ENCODE assay signal across 20 mouse cellular contexts in genomic region chr13:94872439-94872838, GRCm38 (mm10). TPM values are rescaled to one million over a fixed set of nuclear protein-coding genes. Genes with fewer than 3 reads are reported as not detected.
DNase-seq lines count a peak whose midpoint lies in the region; ATAC-seq lines count a peak whose summit lies in the region.
"Had no signal": no experiment of that assay in that cellular context is flagged by ENCODE, and none has a peak within 500 bp of the region (broad histone marks: within the 10 kb centered on the region; RNA-seq: fewer than 3 reads in every experiment).

No protein-coding gene starts in this region.

- H3K27me3 ChIP-seq in hindbrain, embryonic 13.5 days: peaks cover 94% of the 10 kb centered on the region
- H3K27me3 ChIP-seq in hindbrain, embryonic 16.5 days (replicated peaks; ENCODE audit: control insufficient read depth, insufficient read depth, low read length): peaks cover 55% of the 10 kb centered on the region
- peaks cover 84% of the 10 kb centered on the region for H3K27me3 ChIP-seq in limb, embryonic 11.5 days (ENCODE audit: control insufficient read depth, insufficient read depth, low read length)

- WGBS in hindbrain, embryonic 13.5 days: under 1% methylated on average over 19 of the region's 19 CpGs
- WGBS in hindbrain, embryonic 16.5 days: 1% methylated on average over 19 of the region's 19 CpGs
- under 1% methylated on average over 19 of the region's 19 CpGs for WGBS in limb, embryonic 11.5 days

- peak; percentile 11 to 41 for DNase-seq in cerebellum, postnatal 10 days
- DNase-seq in cerebellum, adult 11 months: no peak
- DNase-seq in ZHBTc4 (ENCODE audit: low read depth, low spot score): peak; percentile 35
- DNase-seq in limb, embryonic 11.5 days (ENCODE audit: low spot score): peak; percentile 58
- DNase-seq in urinary bladder, adult 18-20 months (ENCODE audit: low spot score in 2 of 2): no peak
- DNase-seq in heart, postnatal 25 days (ENCODE audit: low spot score): no peak
- DNase-seq: adrenal gland, postnatal 10 days; kidney, adult 18-20 months; liver; lung, postnatal 10 days had no signal

- no peak overlapping the region for H3K4me2 ChIP-seq in hindbrain, embryonic 13.5 days
- H3K4me2 ChIP-seq in hindbrain, embryonic 16.5 days (ENCODE audit: low read length): no peak overlapping the region
- no peak overlapping the region for H3K4me2 ChIP-seq in limb, embryonic 11.5 days (ENCODE audit: low read depth, severe bottlenecking)

- no peaks in the 10 kb centered on the region for H3K36me3 ChIP-seq in hindbrain, embryonic 13.5 days
- H3K36me3 ChIP-seq in hindbrain, embryonic 16.5 days (ENCODE audit: control insufficient read depth, insufficient read depth, low read length): no peaks in the 10 kb centered on the region
- no peaks in the 10 kb centered on the region for H3K36me3 ChIP-seq in limb, embryonic 11.5 days (ENCODE audit: control insufficient read depth, insufficient read depth, low read length)

- H3K9me3 ChIP-seq in hindbrain, embryonic 13.5 days: no peaks in the 10 kb centered on the region
- no peaks in the 10 kb centered on the region for H3K9me3 ChIP-seq in hindbrain, embryonic 16.5 days (ENCODE audit: control insufficient read depth, low read length)
- H3K9me3 ChIP-seq in limb, embryonic 11.5 days (ENCODE audit: control insufficient read depth, low read length): no peaks in the 10 kb centered on the region

- no peak for ATAC-seq in hindbrain, embryonic 13.5 days (ENCODE audit: low FRiP score)
- no peak for ATAC-seq in hindbrain, embryonic 16.5 days
- ATAC-seq in limb, embryonic 11.5 days (ENCODE audit: insufficient number of reproducible peaks, low FRiP score, low TSS enrichment, low read depth): no peak

- H3K4me3 ChIP-seq in hindbrain, embryonic 13.5 days: no peak overlapping the region
- no peak overlapping the region for H3K4me3 ChIP-seq in hindbrain, embryonic 16.5 days (ENCODE audit: low read length)
- no peak overlapping the region for H3K4me3 ChIP-seq in limb, embryonic 11.5 days (ENCODE audit: low read depth, low read length)

- intact Hi-C loops in heart, postnatal 25 days (cut with DNase I): loop anchor here (5.0 kb wide), 1 partner anchor 170 kb away; no protein-coding TSS in a partner anchor

- peak overlapping the region; percentile 60 for H3K27ac ChIP-seq in hindbrain, embryonic 13.5 days
- H3K27ac ChIP-seq in hindbrain, embryonic 16.5 days (ENCODE audit: low read depth, low read length): no peak overlapping the region
- no peak overlapping the region for H3K27ac ChIP-seq in limb, embryonic 11.5 days (replicated peaks; ENCODE audit: low read depth, low read length)
- H3K27ac ChIP-seq: kidney, postnatal 0 days had no signal

- H3K4me1 ChIP-seq in hindbrain, embryonic 13.5 days (replicated peaks): peaks cover 19% of the 10 kb centered on the region
- H3K4me1 ChIP-seq in hindbrain, embryonic 16.5 days (ENCODE audit: control insufficient read depth, insufficient read depth, low read depth, low read length): peaks cover 9% of the 10 kb centered on the region
- peaks cover 14% of the 10 kb centered on the region for H3K4me1 ChIP-seq in limb, embryonic 11.5 days (ENCODE audit: control insufficient read depth, insufficient read depth, low read length)

- H3K9ac ChIP-seq in hindbrain, embryonic 13.5 days: no peak overlapping the region
- H3K9ac ChIP-seq in hindbrain, embryonic 16.5 days (ENCODE audit: low read depth, low read length): no peak overlapping the region
- H3K9ac ChIP-seq in limb, embryonic 11.5 days (ENCODE audit: low read length): no peak overlapping the region

RNA-seq across cellular contexts. Expression of gene Otp, which starts 3.0 kb away (rescaled TPM):
- 10.0 and 14.1 TPM in 2 replicates for polyA plus RNA-seq in hindbrain, embryonic 13.5 days (2015; fragmentation: Nextera tagmentation; extraction: Ambion mirVana)
- polyA plus RNA-seq in hindbrain, embryonic 16.5 days (2015; fragmentation: Nextera tagmentation; extraction: Ambion mirVana): 5.0 and 6.2 TPM in 2 replicates
- polyA plus RNA-seq in limb, embryonic 11.5 days (2014; fragmentation: Nextera tagmentation; extraction: Ambion mirVana): not detected in 2 replicates
- not detected for total RNA-seq in heart, postnatal 25 days (2021)
- total RNA-seq: adrenal gland, postnatal 10 days; gastrocnemius, adult 18-20 months; gastrocnemius, postnatal 4 days; layer of hippocampus, postnatal 25 days; megakaryocyte progenitor cell, adult 5-6 weeks had no signal
- polyA plus RNA-seq: heart, embryonic 16.5 days; kidney, postnatal 0 days; liver, embryonic 16.5 days; small intestine, adult 2 months had no signal

Comparison
In these comparisons a context has a peak if more than half of its experiments do, and no peak if none do; other contexts are left out.
1. DNase-seq: peak in cerebellum, postnatal 10 days (2 of 2), ZHBTc4 (single experiment) and limb, embryonic 11.5 days (single experiment); none in cerebellum, adult 11 months (single experiment), urinary bladder, adult 18-20 months (0 of 2) and heart, postnatal 25 days (single experiment).